Mouse (Mus musculus) myocyte (in vitro differentiated cells): ENCODE results near the gene Pfdn6.

Experiments used
- POLR2A ChIP-seq: IDR thresholded peaks from one replicate; pipeline ENCODE4 v1.6.1; 2011; ENCODE audit warnings: low read depth, mild to moderate bottlenecking, control low read depth, moderate library complexity; ENCODE audit not compliant: insufficient read length
- TCF12 ChIP-seq: IDR thresholded peaks from one replicate; pipeline ENCODE4 v1.6.1; 2011; ENCODE audit warnings: mild to moderate bottlenecking, control low read depth; ENCODE audit not compliant: poor library complexity, insufficient read depth, severe bottlenecking

GRCm38 (mm10) chr17:33902491-33902890 lies 37.7 kb downstream of the Pfdn6 start:
- TF ChIP-seq TCF12 (no peak), POLR2A (no peak)
